Mouse (Mus musculus): ENCODE measurements around the gene Ercc2. TPM values are rescaled to one million over a fixed set of nuclear protein-coding genes. Genes with fewer than 3 reads are reported as not detected.

The Ercc2 gene
- total and polyA plus RNA-seq, 3 experiments, result 34.4 to 44.5 TPM; not detected in 1

- Histone ChIP-seq H3K36me3 (ENCODE audit: control insufficient read depth in 1 of 2, insufficient read depth in 2 of 2, low read length in 2 of 2) (0 out of 4 replicates have a peak, but pooled peaks cover 0 to 2% of the 10 kb centered on the region in 2 experiments), H3K4me3 (ENCODE audit: control insufficient read depth in 1 of 2, insufficient read depth in 1 of 2, low read depth in 2 of 2, low read length in 2 of 2) (peak overlapping the region; percentile 58 to 66), H3K27ac (ENCODE audit: control insufficient read depth, low read depth, low read length) (peak overlapping the region; percentile 75), H3K79me2 (ENCODE audit: control insufficient read depth, insufficient read depth, low read length, poor library complexity) (peaks cover 10% of the 10 kb centered on the region), H3K27me3 (ENCODE audit: control insufficient read depth in 1 of 2, insufficient read depth in 2 of 2, low read length in 2 of 2) (no peaks in the 10 kb centered on the region), H3K4me1 (ENCODE audit: control insufficient read depth in 1 of 2, insufficient read depth in 2 of 2, low read length in 2 of 2) (peaks cover 0 to 13% of the 10 kb centered on the region in 2 experiments; a peak in 2 of 4 replicates), H3K9ac (ENCODE audit: control insufficient read depth, low read depth, low read length, poor library complexity, severe bottlenecking) (peak overlapping the region; percentile 75), H3K9me3 (replicated peaks; ENCODE audit: insufficient read depth, low read length) (no peaks in the 10 kb centered on the region)
- peak; percentile 94 for DNase-seq (ENCODE audit: low read depth, low spot score)
- TF ChIP-seq HCFC1 (IDR thresholded peaks at IDR 0.05; ENCODE audit: low read depth, low read length) (peak; percentile 91), MAZ (IDR thresholded peaks at IDR 0.05; ENCODE audit: low read depth, low read length) (0 out of 2 replicates have a peak, but pooled peaks have one; percentile 25), NELFE (IDR thresholded peaks at IDR 0.05; ENCODE audit: low read depth, low read length) (peak; percentile 71), MYC (IDR thresholded peaks at IDR 0.05; ENCODE audit: low read depth, low read length) (no peak), CHD1 (IDR thresholded peaks at IDR 0.05; ENCODE audit: low read depth, low read length) (no peak), TAL1 (IDR thresholded peaks at IDR 0.05; ENCODE audit: low read length) (no peak), ZMIZ1 (IDR thresholded peaks at IDR 0.05; ENCODE audit: low read depth, low read length) (0 out of 2 replicates have a peak, but pooled peaks have one; percentile 31), POLR2A (IDR thresholded peaks at IDR 0.05; ENCODE audit: control insufficient read depth in 1 of 2, insufficient read depth in 1 of 2, low read depth in 1 of 2, low read length in 2 of 2, poor library complexity in 1 of 2) (peak; percentile 38 to 54; a peak in 3 of 4 replicates), POLR2AphosphoS2 (IDR thresholded peaks at IDR 0.05; ENCODE audit: low read length) (peak; percentile 17; the same call in 1 of the 2 replicates), RCOR1 (IDR thresholded peaks at IDR 0.05; ENCODE audit: low read depth, low read length) (no peak), MXI1 (IDR thresholded peaks at IDR 0.05; ENCODE audit: low read depth, low read length) (peak; percentile 92), E2F4 (IDR thresholded peaks at IDR 0.05; ENCODE audit: borderline replicate concordance, low read depth, low read length) (peak; percentile 97), KAT2A (conservative IDR thresholded peaks at IDR 0.05; ENCODE audit: low read depth, low read length) (peak; percentile 81), MAX (IDR thresholded peaks at IDR 0.05; ENCODE audit: low read length) (peak; percentile 78), TCF12 (IDR thresholded peaks at IDR 0.05; ENCODE audit: low read depth, low read length) (0 out of 2 replicates have a peak, but pooled peaks have one; percentile 4)
Measured at GRCm38 (mm10) chr7:19359892-19360641, 21.7 kb upstream of the Ercc2 start.

DNA sequence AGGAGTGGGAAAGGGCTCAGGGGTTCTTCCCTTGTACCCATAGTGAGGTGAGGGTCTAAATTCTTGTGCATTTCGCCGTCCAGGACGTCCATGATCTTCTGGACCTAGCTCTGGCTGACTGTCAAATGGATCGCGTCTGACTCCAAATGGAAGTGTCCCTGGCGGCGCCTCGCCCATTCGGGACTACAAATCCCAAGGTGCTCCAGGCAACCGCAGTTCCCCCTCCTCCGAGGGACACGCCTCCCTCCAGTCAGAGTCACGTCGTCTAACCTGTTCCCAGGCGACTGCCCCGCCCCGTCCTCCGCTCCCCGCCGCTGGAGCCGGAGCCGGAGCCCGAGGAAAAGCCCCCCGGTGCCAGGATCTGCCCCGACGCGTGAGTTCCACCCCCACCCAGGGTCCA, 20.9 kb upstream of the Ercc2 start:
- DNase-seq (ENCODE audit: low read depth, low spot score), result peak; percentile 96
- H3K4me1 ChIP-seq (ENCODE audit: control insufficient read depth in 1 of 2, insufficient read depth in 2 of 2, low read length in 2 of 2), result peaks cover 0 to 13% of the 10 kb centered on the region in 2 experiments; a peak in 2 of 4 replicates
- H3K4me3 ChIP-seq (ENCODE audit: control insufficient read depth in 1 of 2, insufficient read depth in 1 of 2, low read depth in 2 of 2, low read length in 2 of 2), result peak overlapping the region; percentile 58 to 66
- H3K79me2 ChIP-seq (ENCODE audit: control insufficient read depth, insufficient read depth, low read length, poor library complexity), result peaks cover 10% of the 10 kb centered on the region
- TF ChIP-seq SIN3A (IDR thresholded peaks at IDR 0.05; ENCODE audit: low read length), result peak; percentile 56
- peak; percentile 73; the same call in 1 of the 2 replicates for TF ChIP-seq KAT2A (conservative IDR thresholded peaks at IDR 0.05; ENCODE audit: low read depth, low read length)
- TF ChIP-seq NRF1 (IDR thresholded peaks at IDR 0.05; ENCODE audit: insufficient read depth, low read depth, low read length, poor library complexity, severe bottlenecking), result 0 out of 2 replicates have a peak, but pooled peaks have one; percentile 19
- no peak for TF ChIP-seq JUND (IDR thresholded peaks at IDR 0.05; ENCODE audit: low read depth, low read length)
- TF ChIP-seq MXI1 (IDR thresholded peaks at IDR 0.05; ENCODE audit: low read depth, low read length), result peak; percentile 75; the same call in 1 of the 2 replicates
- peak; percentile 93 for TF ChIP-seq HCFC1 (IDR thresholded peaks at IDR 0.05; ENCODE audit: low read depth, low read length)
- no peak for TF ChIP-seq POLR2AphosphoS2 (IDR thresholded peaks at IDR 0.05; ENCODE audit: low read length)
- 0 out of 2 replicates have a peak, but pooled peaks have one; percentile 36 for TF ChIP-seq ELF1 (IDR thresholded peaks at IDR 0.05; ENCODE audit: low read depth, low read length)
- peak; percentile 90 for TF ChIP-seq MAZ (IDR thresholded peaks at IDR 0.05; ENCODE audit: low read depth, low read length)
- no peak for TF ChIP-seq GATA1 (IDR thresholded peaks at IDR 0.05; ENCODE audit: low read depth, low read length)
- 0 out of 4 replicates have a peak, but pooled peaks cover 0 to 2% of the 10 kb centered on the region in 2 experiments for H3K36me3 ChIP-seq (ENCODE audit: control insufficient read depth in 1 of 2, insufficient read depth in 2 of 2, low read length in 2 of 2)
- no peaks in the 10 kb centered on the region for H3K27me3 ChIP-seq (ENCODE audit: control insufficient read depth in 1 of 2, insufficient read depth in 2 of 2, low read length in 2 of 2)
- peak overlapping the region; percentile 75 for H3K9ac ChIP-seq (ENCODE audit: control insufficient read depth, low read depth, low read length, poor library complexity, severe bottlenecking)
- no peak overlapping the region for H3K27ac ChIP-seq (ENCODE audit: control insufficient read depth, low read depth, low read length)
- H3K9me3 ChIP-seq (replicated peaks; ENCODE audit: insufficient read depth, low read length), result no peaks in the 10 kb centered on the region

Data from MEL (cell line).